Mouse (Mus musculus) liver, embryonic 13.5 days (tissue): ENCODE measurements around the gene Vmn2r103. TPM values are rescaled to one million over a fixed set of nuclear protein-coding genes. Genes with fewer than 3 reads are reported as not detected.

Experiments
- ATAC-seq: fragments of 200-750 bp; cut with Nextera tagmentation; 2 replicates; pipeline ENCODE4 v1.8.0; 2017; ENCODE audit warnings: low read depth, mild to moderate bottlenecking, moderate number of reproducible peaks, moderate library complexity
- DNase-seq: peaks from one replicate; pipeline ENCODE4 v3.0.0; 2022
- H3K27ac ChIP-seq: fragments of 300-500 bp; sonication (generic); 2 replicates; pipeline ENCODE4 v1.5.1; 2015; ENCODE audit warnings: moderate library complexity, mild to moderate bottlenecking, inconsistent platforms
- H3K27me3 ChIP-seq: fragments of 300-500 bp; sonication (generic); 2 replicates; pipeline ENCODE4 v1.6.1; 2015; ENCODE audit warnings: mild to moderate bottlenecking, inconsistent platforms
- H3K36me3 ChIP-seq: fragments of 300-500 bp; sonication (generic); 2 replicates; pipeline ENCODE4 v1.6.1; 2015; ENCODE audit warnings: mild to moderate bottlenecking, inconsistent platforms
- H3K4me1 ChIP-seq: fragments of 300-500 bp; sonication (generic); replicated peaks from 2 replicates; pipeline ENCODE4 v1.6.1; 2015; ENCODE audit warnings: inconsistent platforms
- H3K4me2 ChIP-seq: fragments of 300-500 bp; sonication (generic); 2 replicates; pipeline ENCODE4 v1.6.1; 2015; ENCODE audit warnings: inconsistent platforms, mild to moderate bottlenecking, moderate library complexity
- H3K4me3 ChIP-seq: fragments of 300-500 bp; sonication (generic); replicated peaks from 2 replicates; pipeline ENCODE4 v1.5.1; 2015; ENCODE audit warnings: mild to moderate bottlenecking, inconsistent platforms
- H3K9ac ChIP-seq: fragments of 300-500 bp; sonication (generic); 2 replicates; pipeline ENCODE4 v1.6.1; 2015; ENCODE audit warnings: mild to moderate bottlenecking, inconsistent platforms
- H3K9me3 ChIP-seq: fragments of 300-500 bp; sonication (generic); replicated peaks from 2 replicates; pipeline ENCODE4 v1.6.1; 2016; ENCODE audit warnings: inconsistent platforms
- WGBS: fragments of 180-500 bp; shearing (Covaris S2); methylation state at CpG from one replicate; pipeline ENCODE4 v1.1.7; 2015; ENCODE audit not compliant: insufficient replicate concordance; 5-methylcytosine and 5-hydroxymethylcytosine counted together
- polyA plus RNA-seq: library from polyadenylated mRNA; unstranded; fragments of >200 nt; fragmentation: Nextera tagmentation; extraction: Ambion mirVana; gene quantifications from 2 replicates; pipeline ENCODE4 v1.2.1, GENCODE M21; 2015

The Vmn2r103 gene
- polyA plus RNA-seq, result not detected in 2 replicates

DNA sequence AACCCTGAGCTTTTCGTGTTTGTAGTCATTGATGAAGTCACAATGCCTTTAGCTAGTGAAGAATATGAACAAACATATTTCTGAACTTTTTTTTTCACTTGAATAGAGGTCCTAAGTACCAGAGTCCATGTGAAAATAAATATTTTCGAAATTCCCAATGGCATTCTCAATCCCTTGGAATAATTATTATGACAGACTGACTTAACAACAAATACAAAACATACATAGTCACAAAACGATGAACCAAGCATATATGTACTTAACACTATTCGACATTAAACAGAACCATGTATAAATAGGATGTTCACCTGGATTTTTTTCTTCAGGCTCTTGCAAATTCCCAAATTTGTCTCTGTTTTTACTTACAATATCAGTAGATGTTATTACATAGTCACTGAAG, at the start of gene Vmn2r103:
Gene Vmn2r103, plus strand, starts transcription at position 301 of the 400 bp plus-strand sequence.
- no peaks in the 10 kb centered on the region for H3K36me3 ChIP-seq
- H3K4me2 ChIP-seq, result no peak within 1 kb of the TSS
- no peak within 1 kb of the TSS for H3K27ac ChIP-seq
- DNase-seq (no peak), ATAC-seq (no peak)
- H3K9ac ChIP-seq, result no peak within 1 kb of the TSS
- H3K4me3 ChIP-seq, result no peak within 1 kb of the TSS
- H3K4me1 ChIP-seq, result no peaks in the 10 kb centered on the region
- no peaks in the 10 kb centered on the region for H3K27me3 ChIP-seq
- WGBS, result 39% methylated on average over 4 of the region's 4 CpGs
- H3K9me3 ChIP-seq, result no peaks in the 10 kb centered on the region

DNA sequence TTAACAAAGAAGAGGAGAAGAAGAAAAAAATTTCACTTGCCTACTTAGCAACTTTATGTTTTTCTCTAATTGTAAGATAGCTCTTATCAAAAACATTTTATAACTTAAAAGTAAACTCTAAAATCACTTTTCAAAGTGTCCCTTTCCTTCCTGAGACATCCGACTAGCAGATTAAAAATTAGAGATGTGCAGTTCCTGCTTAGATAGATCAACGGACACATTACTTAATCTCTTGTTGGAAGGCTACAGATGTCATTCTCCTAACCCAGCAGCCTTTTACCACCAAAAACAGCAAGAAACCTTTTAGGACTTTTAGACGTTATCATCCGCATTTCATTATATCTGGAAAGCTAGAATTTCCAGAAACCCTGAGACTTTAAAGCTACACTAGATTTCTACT, 5.8 kb downstream of the Vmn2r103 start:
- WGBS, result 71% methylated on average over 4 of the region's 4 CpGs
- no peaks in the 10 kb centered on the region for H3K4me1 ChIP-seq
- DNase-seq (no peak), ATAC-seq (no peak)
- no peak overlapping the region for H3K9ac ChIP-seq
- no peak overlapping the region for H3K4me3 ChIP-seq
- H3K9me3 ChIP-seq, result 0 out of 2 replicates have a peak, but pooled peaks cover 4% of the 10 kb centered on the region
- H3K4me2 ChIP-seq, result no peak overlapping the region
- H3K27me3 ChIP-seq, result no peaks in the 10 kb centered on the region
- H3K36me3 ChIP-seq, result no peaks in the 10 kb centered on the region
- H3K27ac ChIP-seq, result no peak overlapping the region

DNA sequence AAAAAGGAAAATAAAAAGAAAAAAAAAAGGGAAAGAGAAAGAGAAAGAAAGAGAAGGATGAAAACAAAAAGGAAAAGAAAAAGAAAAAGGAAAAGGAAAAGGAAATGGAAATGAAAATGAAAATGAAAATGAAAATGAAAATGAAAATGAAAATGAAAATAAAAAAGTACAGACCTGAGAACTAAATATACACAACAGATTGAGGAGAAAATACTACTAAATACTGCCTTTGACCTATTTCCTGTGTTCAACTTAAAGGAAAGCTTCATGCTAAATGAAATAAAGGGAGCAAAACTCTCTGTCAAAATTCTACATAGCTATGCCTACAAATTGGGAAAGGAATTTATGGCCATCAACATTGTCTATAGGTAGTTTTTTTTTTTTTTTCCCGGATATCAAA, 16.1 kb downstream of the Vmn2r103 start:
- Histone ChIP-seq H3K4me1 (no peaks in the 10 kb centered on the region), H3K27me3 (no peaks in the 10 kb centered on the region), H3K36me3 (no peaks in the 10 kb centered on the region), H3K27ac (no peak overlapping the region), H3K4me3 (no peak overlapping the region), H3K9me3 (peaks cover 3% of the 10 kb centered on the region; the same call in 1 of the 2 replicates), H3K4me2 (no peak overlapping the region), H3K9ac (no peak overlapping the region)
- ATAC-seq (no peak), DNase-seq (no peak)
- WGBS, result 48% methylated on average over 1 of the region's 1 CpGs

Other genes with a start within 250 kb of the Vmn2r103 start
- gene Vmn2r101, start 196.1 kb upstream of the Vmn2r103 start, polyA plus RNA-seq, result not detected in 2 replicates
- gene Vmn2r102, start 113.0 kb upstream of the Vmn2r103 start, polyA plus RNA-seq, result not detected in 2 replicates